Mouse (Mus musculus): ENCODE data around the gene Capzb. TPM values are rescaled to one million over a fixed set of nuclear protein-coding genes. Genes with fewer than 3 reads are reported as not detected.

Capzb gene
- polyA plus RNA-seq, 1 experiment from 2014 or later = 399 TPM

GRCm38 (mm10) chr4:139259302-139259871 lies 66.7 kb downstream of the Capzb start:
- Histone ChIP-seq H3K9me3 (no peaks in the 10 kb centered on the region), H3K9ac (no peak overlapping the region), H3K27ac (peak overlapping the region; percentile 92), H3K4me2 (no peak overlapping the region), H3K27me3 (no peaks in the 10 kb centered on the region), H3K4me1 (peaks cover 60% of the 10 kb centered on the region), H3K36me3 (peaks cover 61% of the 10 kb centered on the region), H3K4me3 (no peak overlapping the region)
- peak; percentile 37; the same call in 1 of the 2 replicates for ATAC-seq (ENCODE audit: insufficient number of reproducible peaks, low FRiP score, low TSS enrichment, low read depth)
- 29% methylated on average over 11 of the region's 11 CpGs for WGBS

GRCm38 (mm10) chr4:139262981-139263380 lies 70.3 kb downstream of the Capzb start:
- no peak overlapping the region for H3K4me2 ChIP-seq
- no peak overlapping the region for H3K27ac ChIP-seq
- peaks cover 59% of the 10 kb centered on the region for H3K4me1 ChIP-seq
- H3K9ac ChIP-seq = no peak overlapping the region
- ATAC-seq (ENCODE audit: insufficient number of reproducible peaks, low FRiP score, low TSS enrichment, low read depth) = no peak
- H3K9me3 ChIP-seq = no peaks in the 10 kb centered on the region
- H3K36me3 ChIP-seq = peaks cover 60% of the 10 kb centered on the region
- H3K4me3 ChIP-seq = no peak overlapping the region
- no peaks in the 10 kb centered on the region for H3K27me3 ChIP-seq
- 88% methylated on average over 6 of the region's 6 CpGs for WGBS

- Histone ChIP-seq H3K36me3 (peaks cover 42% of the 10 kb centered on the region), H3K27me3 (no peaks in the 10 kb centered on the region), H3K27ac (peak overlapping the region; percentile 68)
Observed at GRCm38 (mm10) chr4:139265783-139266499, 73.2 kb downstream of the Capzb start.

GRCm38 (mm10) chr4:139266500-139266865 lies 73.8 kb downstream of the Capzb start:
- WGBS = 38% methylated on average over 7 of the region's 7 CpGs
- Histone ChIP-seq H3K4me1 (peaks cover 59% of the 10 kb centered on the region), H3K4me3 (no peak overlapping the region), H3K4me2 (no peak overlapping the region), H3K36me3 (peaks cover 37% of the 10 kb centered on the region), H3K9me3 (no peaks in the 10 kb centered on the region), H3K27me3 (no peaks in the 10 kb centered on the region), H3K27ac (peak overlapping the region; percentile 68), H3K9ac (no peak overlapping the region)
- no peak for ATAC-seq (ENCODE audit: insufficient number of reproducible peaks, low FRiP score, low TSS enrichment, low read depth)

More at GRCm38 (mm10) chr4:139265783-139266499, 73.2 kb downstream of the Capzb start:
- Histone ChIP-seq H3K4me3 (no peak overlapping the region), H3K9ac (no peak overlapping the region), H3K9me3 (no peaks in the 10 kb centered on the region), H3K4me1 (peaks cover 59% of the 10 kb centered on the region), H3K4me2 (no peak overlapping the region)
- ATAC-seq (ENCODE audit: insufficient number of reproducible peaks, low FRiP score, low TSS enrichment, low read depth) = no peak
- WGBS = 59% methylated on average over 13 of the region's 13 CpGs

GRCm38 (mm10) chr4:139267335-139267734 lies 74.6 kb downstream of the Capzb start:
- no peak overlapping the region for H3K9ac ChIP-seq
- 43% methylated on average over 3 of the region's 3 CpGs for WGBS
- H3K27ac ChIP-seq = peak overlapping the region; percentile 68
- peaks cover 29% of the 10 kb centered on the region for H3K36me3 ChIP-seq
- H3K27me3 ChIP-seq = no peaks in the 10 kb centered on the region
- no peak overlapping the region for H3K4me3 ChIP-seq
- H3K4me1 ChIP-seq = peaks cover 65% of the 10 kb centered on the region
- ATAC-seq (ENCODE audit: insufficient number of reproducible peaks, low FRiP score, low TSS enrichment, low read depth) = no peak
- no peaks in the 10 kb centered on the region for H3K9me3 ChIP-seq
- H3K4me2 ChIP-seq = no peak overlapping the region

- Histone ChIP-seq H3K4me3 (no peak overlapping the region), H3K27me3 (no peaks in the 10 kb centered on the region), H3K36me3 (peaks cover 25% of the 10 kb centered on the region), H3K4me2 (no peak overlapping the region), H3K9me3 (no peaks in the 10 kb centered on the region), H3K9ac (no peak overlapping the region), H3K27ac (peak overlapping the region; percentile 68; the same call in 1 of the 2 replicates), H3K4me1 (peaks cover 69% of the 10 kb centered on the region)
- no peak for ATAC-seq (ENCODE audit: insufficient number of reproducible peaks, low FRiP score, low TSS enrichment, low read depth)
- WGBS = 71% methylated on average over 1 of the region's 1 CpGs
Observed at GRCm38 (mm10) chr4:139268242-139268641, 75.5 kb downstream of the Capzb start.

GRCm38 (mm10) chr4:139270168-139270567 lies 77.5 kb downstream of the Capzb start:
- Histone ChIP-seq H3K9me3 (no peaks in the 10 kb centered on the region), H3K4me1 (peaks cover 75% of the 10 kb centered on the region), H3K4me2 (no peak overlapping the region), H3K4me3 (no peak overlapping the region), H3K27me3 (no peaks in the 10 kb centered on the region), H3K27ac (no peak overlapping the region; the same call in 1 of the 2 replicates), H3K36me3 (peaks cover 19% of the 10 kb centered on the region), H3K9ac (no peak overlapping the region)
- WGBS = 66% methylated on average over 3 of the region's 3 CpGs
- no peak for ATAC-seq (ENCODE audit: insufficient number of reproducible peaks, low FRiP score, low TSS enrichment, low read depth)

GRCm38 (mm10) chr4:139271562-139271961 lies 78.9 kb downstream of the Capzb start:
- Histone ChIP-seq H3K27ac (peak overlapping the region; percentile 58), H3K36me3 (peaks cover 18% of the 10 kb centered on the region), H3K9ac (no peak overlapping the region), H3K4me3 (no peak overlapping the region), H3K27me3 (no peaks in the 10 kb centered on the region), H3K4me1 (peaks cover 75% of the 10 kb centered on the region), H3K9me3 (no peaks in the 10 kb centered on the region), H3K4me2 (no peak overlapping the region)
- ATAC-seq (ENCODE audit: insufficient number of reproducible peaks, low FRiP score, low TSS enrichment, low read depth) = no peak
- WGBS = 11% methylated on average over 9 of the region's 9 CpGs

GRCm38 (mm10) chr4:139272951-139273680 lies 80.4 kb downstream of the Capzb start:
- Histone ChIP-seq H3K4me2 (no peak overlapping the region), H3K36me3 (peaks cover 18% of the 10 kb centered on the region), H3K4me3 (no peak overlapping the region), H3K9ac (no peak overlapping the region), H3K9me3 (no peaks in the 10 kb centered on the region), H3K27me3 (no peaks in the 10 kb centered on the region), H3K27ac (no peak overlapping the region), H3K4me1 (peaks cover 64% of the 10 kb centered on the region)
- WGBS = 92% methylated on average over 10 of the region's 10 CpGs
- ATAC-seq (ENCODE audit: insufficient number of reproducible peaks, low FRiP score, low TSS enrichment, low read depth) = no peak; the same call in 1 of the 2 replicates

GRCm38 (mm10) chr4:139274573-139274972 lies 81.9 kb downstream of the Capzb start:
- Histone ChIP-seq H3K9ac (no peak overlapping the region), H3K27ac (no peak overlapping the region), H3K4me3 (no peak overlapping the region), H3K27me3 (no peaks in the 10 kb centered on the region), H3K9me3 (no peaks in the 10 kb centered on the region), H3K4me2 (no peak overlapping the region), H3K4me1 (peaks cover 51% of the 10 kb centered on the region), H3K36me3 (peaks cover 20% of the 10 kb centered on the region)
- 62% methylated on average over 7 of the region's 7 CpGs for WGBS
- no peak for ATAC-seq (ENCODE audit: insufficient number of reproducible peaks, low FRiP score, low TSS enrichment, low read depth)

- H3K4me1 ChIP-seq = peaks cover 36% of the 10 kb centered on the region
Observed at GRCm38 (mm10) chr4:139276411-139276810, 83.7 kb downstream of the Capzb start.

GRCm38 (mm10) chr4:139280530-139280929 lies 87.8 kb downstream of the Capzb start:
- peaks cover 41% of the 10 kb centered on the region for H3K36me3 ChIP-seq

More at GRCm38 (mm10) chr4:139276411-139276810, 83.7 kb downstream of the Capzb start:
- ATAC-seq (ENCODE audit: insufficient number of reproducible peaks, low FRiP score, low TSS enrichment, low read depth) = no peak
- peaks cover 38% of the 10 kb centered on the region for H3K36me3 ChIP-seq
- 59% methylated on average over 7 of the region's 7 CpGs for WGBS
- no peaks in the 10 kb centered on the region for H3K27me3 ChIP-seq
- H3K4me2 ChIP-seq = no peak overlapping the region
- H3K27ac ChIP-seq = no peak overlapping the region
- H3K4me3 ChIP-seq = no peak overlapping the region
- no peaks in the 10 kb centered on the region for H3K9me3 ChIP-seq
- H3K9ac ChIP-seq = no peak overlapping the region

More at GRCm38 (mm10) chr4:139280530-139280929, 87.8 kb downstream of the Capzb start:
- H3K9ac ChIP-seq = no peak overlapping the region
- no peak overlapping the region for H3K4me2 ChIP-seq
- no peaks in the 10 kb centered on the region for H3K27me3 ChIP-seq
- no peak for ATAC-seq (ENCODE audit: insufficient number of reproducible peaks, low FRiP score, low TSS enrichment, low read depth)
- H3K4me1 ChIP-seq = peaks cover 40% of the 10 kb centered on the region
- H3K4me3 ChIP-seq = no peak overlapping the region
- no peak overlapping the region for H3K27ac ChIP-seq
- H3K9me3 ChIP-seq = no peaks in the 10 kb centered on the region
- WGBS = 91% methylated on average over 12 of the region's 12 CpGs
